Mouse (Mus musculus) embryonic facial prominence, embryonic 13.5 days (tissue): ENCODE measurements around the gene Zdhhc20. TPM values are rescaled to one million over a fixed set of nuclear protein-coding genes. Genes with fewer than 3 reads are reported as not detected.
"Not testable (repeated sequence)": the region's sequence is repeated elsewhere in the genome, so short reads cannot be mapped to it uniquely, and the experiment has no call there.

ENCODE experiments used
- ATAC-seq: fragments of 200-750 bp; cut with Nextera tagmentation; 2 replicates; pipeline ENCODE4 v1.8.0; 2017; ENCODE audit warnings: low read depth; ENCODE audit not compliant: insufficient number of reproducible peaks, insufficient read depth, low FRiP score, low TSS enrichment
- H3K27ac ChIP-seq: fragments of 300-500 bp; sonication (generic); 2 replicates; pipeline ENCODE4 v1.5.1; 2015; ENCODE audit warnings: moderate library complexity, mild to moderate bottlenecking, inconsistent platforms
- H3K27me3 ChIP-seq: fragments of 300-500 bp; sonication (generic); 2 replicates; pipeline ENCODE4 v1.6.1; 2015; ENCODE audit warnings: mild to moderate bottlenecking, inconsistent platforms
- H3K36me3 ChIP-seq: fragments of 300-500 bp; sonication (generic); 2 replicates; pipeline ENCODE4 v1.6.1; 2015; ENCODE audit warnings: mild to moderate bottlenecking, inconsistent platforms
- H3K4me1 ChIP-seq: fragments of 300-500 bp; sonication (generic); 2 replicates; pipeline ENCODE4 v1.6.1; 2015; ENCODE audit warnings: inconsistent platforms
- H3K4me2 ChIP-seq: fragments of 300-500 bp; sonication (generic); 2 replicates; pipeline ENCODE4 v1.6.1; 2015; ENCODE audit warnings: moderate library complexity, mild to moderate bottlenecking, inconsistent platforms
- H3K4me3 ChIP-seq: fragments of 300-500 bp; sonication (generic); 2 replicates; pipeline ENCODE4 v1.5.1; 2015; ENCODE audit warnings: mild to moderate bottlenecking, inconsistent platforms
- H3K9ac ChIP-seq: fragments of 300-500 bp; sonication (generic); 2 replicates; pipeline ENCODE4 v1.6.1; 2015; ENCODE audit warnings: mild to moderate bottlenecking, inconsistent platforms
- H3K9me3 ChIP-seq: fragments of 300-500 bp; sonication (generic); 2 replicates; pipeline ENCODE4 v1.6.1; 2016; ENCODE audit warnings: inconsistent platforms
- WGBS: fragments of 180-500 bp; shearing (Covaris S2); methylation state at CpG from one replicate; pipeline ENCODE4 v1.1.7; 2015; ENCODE audit warnings: mixed read lengths; 5-methylcytosine and 5-hydroxymethylcytosine counted together
- polyA plus RNA-seq: library from polyadenylated mRNA; unstranded; fragments of >200 nt; fragmentation: Nextera tagmentation; extraction: Ambion mirVana; gene quantifications from 2 replicates; pipeline ENCODE4 v1.2.1, GENCODE M21; 2015

Gene Zdhhc20
- 83.3 and 85.5 TPM in 2 replicates for polyA plus RNA-seq

DNA sequence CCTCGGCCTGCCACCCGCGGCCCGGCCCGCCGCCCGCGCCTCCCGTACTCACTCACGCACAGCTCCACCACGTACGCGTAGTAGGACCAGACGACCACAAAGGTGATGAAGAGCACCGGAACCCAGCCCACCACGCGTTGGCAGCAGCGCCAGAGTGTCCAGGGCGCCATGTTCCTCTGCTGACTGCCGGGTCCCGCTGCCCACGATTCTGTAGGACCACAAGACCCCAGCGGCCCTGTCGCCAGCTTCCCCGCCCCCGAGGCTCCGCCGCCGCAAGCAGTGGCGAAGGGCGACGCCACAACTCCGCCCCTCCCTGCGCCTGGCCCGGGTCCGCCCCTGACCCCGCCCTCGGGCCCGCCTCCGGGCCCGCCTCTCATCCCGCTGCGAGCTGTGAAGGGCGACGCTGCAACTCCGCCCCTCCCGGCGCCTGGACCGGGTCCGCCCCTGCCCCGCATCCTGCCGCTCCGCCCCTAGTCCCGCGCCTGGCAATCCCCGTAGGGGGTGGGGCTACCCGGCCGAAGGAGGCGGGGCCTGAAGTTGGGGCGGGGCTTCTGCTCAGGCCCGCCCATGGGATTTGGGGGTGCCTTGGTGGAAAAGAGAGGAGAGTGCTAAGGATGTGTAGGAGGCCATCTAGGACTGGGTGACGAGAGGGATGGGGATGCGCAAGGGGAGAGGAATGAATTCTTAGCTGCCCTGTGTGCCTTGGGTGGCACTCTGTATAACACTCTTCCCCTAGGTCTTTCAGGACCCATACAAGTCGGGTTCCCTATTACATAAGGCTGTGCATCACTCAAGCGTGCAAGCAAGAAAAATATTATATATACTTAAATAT, at the start of gene Zdhhc20:
Gene Zdhhc20, minus strand, starts transcription at position 266 of the 832 bp plus-strand sequence.
- no peaks in the 10 kb centered on the region for H3K9me3 ChIP-seq
- WGBS: 3% methylated on average over 59 of the region's 65 CpGs
- peak within 1 kb of the TSS; percentile 90 for H3K27ac ChIP-seq
- peaks cover 11% of the 10 kb centered on the region for H3K4me1 ChIP-seq
- peak within 1 kb of the TSS; percentile 68 for H3K4me2 ChIP-seq
- no peaks in the 10 kb centered on the region for H3K27me3 ChIP-seq
- ATAC-seq: peak; percentile 94
- H3K36me3 ChIP-seq: 0 out of 2 replicates have a peak, but pooled peaks cover under 1% of the 10 kb centered on the region
- peak within 1 kb of the TSS; percentile 97 for H3K9ac ChIP-seq
- peak within 1 kb of the TSS; percentile 86 for H3K4me3 ChIP-seq

DNA sequence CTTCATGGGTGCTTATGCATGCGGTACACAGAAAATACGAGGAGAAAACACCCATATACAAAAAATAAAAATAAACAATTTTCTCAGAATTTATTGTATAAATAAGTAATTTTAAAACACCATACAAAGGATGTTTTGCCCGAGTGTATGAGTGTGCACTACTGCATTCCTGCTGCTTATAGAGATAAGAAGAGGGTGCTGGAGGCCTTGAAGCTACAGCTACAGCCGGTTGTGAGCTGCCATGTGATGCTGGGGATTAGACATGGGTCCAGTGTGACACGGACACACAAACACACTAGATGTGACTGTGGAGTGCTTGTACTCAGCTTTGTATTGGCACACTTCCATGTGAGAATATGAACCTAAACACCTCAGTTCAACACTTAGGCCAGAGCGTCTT, 47.2 kb upstream of the Zdhhc20 start:
- peaks cover 33% of the 10 kb centered on the region for H3K36me3 ChIP-seq
- no peak overlapping the region for H3K9ac ChIP-seq
- H3K9me3 ChIP-seq: no peaks in the 10 kb centered on the region
- no peak overlapping the region for H3K4me2 ChIP-seq
- no peak overlapping the region for H3K27ac ChIP-seq
- no peak for ATAC-seq
- H3K4me3 ChIP-seq: no peak overlapping the region
- H3K4me1 ChIP-seq: no peaks in the 10 kb centered on the region
- WGBS: 89% methylated on average over 6 of the region's 6 CpGs
- H3K27me3 ChIP-seq: no peaks in the 10 kb centered on the region

DNA sequence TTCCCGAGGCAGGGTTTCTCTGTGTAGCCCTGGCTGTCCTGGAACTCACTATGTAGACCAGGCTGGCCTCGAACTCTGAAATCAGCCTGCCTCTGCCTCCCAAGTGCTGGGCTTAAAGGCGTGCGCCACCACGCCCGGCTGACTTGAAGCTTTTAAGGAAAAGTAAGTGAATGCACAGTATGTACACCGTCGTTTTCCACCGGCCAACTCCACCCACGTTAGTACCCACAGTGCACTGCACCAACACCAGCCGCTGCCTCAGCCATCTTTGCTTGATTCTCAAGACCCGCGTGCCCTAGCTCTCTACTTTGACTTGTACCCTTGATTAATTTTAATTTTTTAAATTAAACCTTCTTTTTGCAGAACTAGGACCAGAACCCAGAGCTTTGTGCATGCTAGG, 44.6 kb upstream of the Zdhhc20 start:
- Histone ChIP-seq H3K9ac (no peak overlapping the region), H3K4me2 (no peak overlapping the region), H3K9me3 (no peaks in the 10 kb centered on the region), H3K27ac (no peak overlapping the region), H3K36me3 (peaks cover 27% of the 10 kb centered on the region), H3K4me3 (no peak overlapping the region), H3K27me3 (no peaks in the 10 kb centered on the region), H3K4me1 (no peaks in the 10 kb centered on the region)
- no peak for ATAC-seq
- WGBS: 95% methylated on average over 13 of the region's 13 CpGs

DNA sequence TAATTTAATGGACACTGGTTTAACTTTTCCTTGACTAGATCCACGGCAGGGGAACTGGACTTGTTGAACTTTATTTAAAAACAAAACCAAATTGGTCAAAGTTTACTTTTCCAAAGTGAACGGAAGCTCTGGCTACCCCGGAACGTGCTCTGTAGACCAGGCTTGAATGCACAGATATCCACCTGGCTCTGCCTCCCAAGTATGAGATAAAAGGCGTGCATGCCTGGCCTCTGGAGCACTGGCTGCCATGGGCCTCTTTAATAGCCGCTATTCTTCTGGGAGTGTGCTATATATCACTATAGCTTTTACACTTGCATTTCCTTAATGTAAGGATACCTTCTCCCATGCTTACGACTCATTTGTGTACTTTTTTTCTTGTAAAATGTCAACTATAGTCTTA, 43.5 kb upstream of the Zdhhc20 start:
- H3K4me1 ChIP-seq: no peaks in the 10 kb centered on the region
- WGBS: 88% methylated on average over 7 of the region's 7 CpGs
- no peak overlapping the region for H3K9ac ChIP-seq
- H3K4me2 ChIP-seq: no peak overlapping the region
- ATAC-seq: no peak
- peaks cover 24% of the 10 kb centered on the region for H3K36me3 ChIP-seq
- H3K27me3 ChIP-seq: no peaks in the 10 kb centered on the region
- no peak overlapping the region for H3K4me3 ChIP-seq
- H3K9me3 ChIP-seq: no peaks in the 10 kb centered on the region
- H3K27ac ChIP-seq: no peak overlapping the region

DNA sequence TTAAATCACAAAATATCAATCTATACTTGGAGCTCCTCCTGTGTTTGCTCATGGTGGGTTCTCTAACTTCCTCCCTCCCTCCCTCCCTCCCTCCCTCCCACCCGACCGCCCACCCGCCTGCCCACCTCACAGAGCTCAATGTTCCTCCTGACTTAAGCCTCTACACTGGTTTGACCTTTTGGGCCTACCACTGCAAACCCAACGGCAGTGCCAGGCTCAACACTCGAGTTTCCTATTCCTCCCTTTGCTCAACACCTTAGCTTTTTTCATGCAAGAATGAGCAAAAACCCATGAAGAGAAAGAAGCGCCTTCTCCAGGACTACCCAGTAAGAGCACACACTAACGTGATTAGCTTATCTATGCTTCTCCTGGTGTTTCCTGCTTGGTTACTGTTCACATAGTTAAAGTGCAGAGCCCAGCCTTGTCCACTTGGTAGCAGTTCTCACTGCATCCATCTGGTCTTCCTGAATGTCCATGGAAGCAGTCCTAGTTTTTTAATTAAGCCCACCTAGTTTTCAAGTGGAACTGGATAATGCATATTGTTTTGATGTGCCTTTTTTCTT, 42.9 kb upstream of the Zdhhc20 start:
- Histone ChIP-seq H3K4me3 (no peak overlapping the region), H3K4me2 (no peak overlapping the region), H3K9me3 (no peaks in the 10 kb centered on the region), H3K27ac (no peak overlapping the region), H3K27me3 (no peaks in the 10 kb centered on the region), H3K4me1 (no peaks in the 10 kb centered on the region), H3K36me3 (peaks cover 24% of the 10 kb centered on the region), H3K9ac (no peak overlapping the region)
- no peak for ATAC-seq
- WGBS: 65% methylated on average over 5 of the region's 7 CpGs

DNA sequence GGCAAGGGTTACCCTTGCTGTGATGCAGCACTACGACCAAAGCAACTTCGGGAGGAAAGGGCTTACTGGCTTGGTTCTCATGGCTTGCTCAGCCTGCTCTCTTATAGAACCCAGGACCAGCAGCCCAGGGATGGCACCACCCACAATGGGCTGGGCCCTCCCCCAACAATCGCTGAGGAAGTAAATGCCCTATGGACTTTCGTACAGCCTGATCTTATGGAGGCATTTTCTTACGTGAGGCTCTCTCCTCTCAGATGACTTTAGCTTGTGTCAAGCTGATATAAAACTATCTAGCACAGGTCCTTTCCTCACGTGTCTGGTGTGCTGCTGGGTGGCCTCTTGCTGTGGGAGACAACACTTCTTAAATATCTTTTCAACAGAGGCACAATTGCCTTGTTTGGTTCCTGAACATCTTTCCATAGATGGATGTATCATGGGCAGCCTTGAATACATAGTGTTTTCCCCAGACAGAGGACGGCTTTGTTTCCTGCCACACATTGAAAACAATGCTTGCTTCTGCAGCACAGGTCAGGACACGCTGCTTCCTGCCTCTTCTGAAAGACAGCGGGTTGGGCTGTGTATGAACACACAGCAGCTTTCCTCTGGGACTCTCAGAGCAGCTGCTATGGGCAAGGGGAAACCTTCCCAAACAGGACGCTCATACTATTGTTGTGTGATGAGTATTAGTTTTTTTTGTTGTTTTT, 31.5 kb upstream of the Zdhhc20 start:
- Histone ChIP-seq H3K36me3 (peaks cover 51% of the 10 kb centered on the region), H3K9ac (no peak overlapping the region), H3K4me1 (peaks cover 14% of the 10 kb centered on the region), H3K27me3 (no peaks in the 10 kb centered on the region), H3K9me3 (no peaks in the 10 kb centered on the region), H3K4me3 (no peak overlapping the region), H3K4me2 (0 out of 2 replicates have a peak overlapping the region, but pooled peaks have one; percentile 14), H3K27ac (peak overlapping the region; percentile 72)
- 24% methylated on average over 10 of the region's 10 CpGs for WGBS
- ATAC-seq: peak; percentile 72; the same call in 1 of the 2 replicates

DNA sequence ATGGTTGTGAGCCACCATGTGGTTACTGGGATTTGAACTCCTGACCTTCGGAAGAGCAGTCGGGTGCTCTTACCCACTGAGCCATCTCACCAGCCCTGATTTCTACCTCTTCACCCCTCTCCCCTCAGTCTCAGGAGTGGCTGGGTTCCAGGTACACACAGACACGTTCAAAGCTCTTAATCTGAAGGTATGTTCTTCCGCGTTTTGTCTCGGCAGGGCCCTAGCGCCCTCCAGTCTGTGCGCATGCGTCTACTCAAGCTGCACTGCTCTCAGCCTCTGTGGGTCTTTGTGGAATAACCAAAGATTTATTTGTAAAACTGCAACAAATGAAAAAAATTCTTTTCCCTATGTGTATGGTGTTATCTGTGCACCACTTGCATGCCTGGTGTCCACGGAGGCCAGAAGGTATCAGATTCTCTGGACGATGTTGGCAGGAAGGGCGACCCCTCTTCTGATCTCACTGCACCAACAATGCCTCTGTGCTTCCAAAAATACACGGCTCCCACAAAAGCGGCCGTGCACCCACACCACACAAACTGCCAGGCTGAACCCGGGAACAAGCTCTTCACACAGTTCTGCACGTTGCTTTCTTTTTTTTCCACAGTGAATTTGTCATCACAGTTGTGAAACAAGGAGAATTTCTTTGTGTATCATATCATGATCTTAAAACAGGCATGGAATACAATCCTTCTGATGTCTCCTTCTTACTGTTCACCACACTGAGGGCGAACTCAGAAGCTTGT, 30.7 kb upstream of the Zdhhc20 start:
- H3K27ac ChIP-seq: peak overlapping the region; percentile 72

DNA sequence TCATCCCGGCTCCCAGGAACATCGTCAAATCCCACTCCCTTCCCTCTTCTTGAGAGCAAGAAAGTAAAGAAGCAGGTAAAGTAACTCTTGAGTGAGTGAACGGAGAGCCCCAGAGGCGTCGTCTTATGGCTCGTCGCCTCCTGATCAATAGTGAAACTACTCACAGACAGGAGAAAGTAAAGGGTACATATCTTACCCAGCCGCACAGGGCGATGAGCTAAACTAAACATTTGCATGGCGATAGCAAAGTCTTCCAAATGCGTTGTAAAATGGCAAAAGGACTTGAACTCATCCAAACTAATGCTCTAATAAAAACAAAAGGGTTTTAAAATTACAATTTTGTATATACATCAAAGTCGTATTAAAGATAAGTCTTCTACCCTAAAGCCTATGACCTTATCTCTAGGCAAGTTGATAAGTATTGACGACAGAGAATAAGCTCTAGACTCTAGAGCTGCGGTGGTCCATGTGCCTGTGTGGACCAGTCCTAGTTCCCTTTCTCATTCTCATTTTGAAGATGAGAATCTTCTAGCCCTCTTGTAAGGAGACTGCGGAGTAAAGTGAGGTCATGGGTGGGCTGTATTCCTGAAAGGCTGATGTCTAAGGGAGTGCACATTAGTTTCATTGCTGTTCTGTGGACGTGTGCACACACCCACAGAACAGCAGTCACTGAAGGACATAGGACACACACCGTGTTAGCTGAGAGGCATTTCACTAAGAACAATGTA, 29.2 kb upstream of the Zdhhc20 start:
- Histone ChIP-seq H3K36me3 (peaks cover 53% of the 10 kb centered on the region), H3K4me1 (peaks cover 14% of the 10 kb centered on the region)
- 94% methylated on average over 17 of the region's 17 CpGs for WGBS

More for the DNA sequence above, 30.7 kb upstream of the Zdhhc20 start:
- Histone ChIP-seq H3K4me2 (no peak overlapping the region), H3K36me3 (peaks cover 54% of the 10 kb centered on the region), H3K27me3 (no peaks in the 10 kb centered on the region), H3K9ac (no peak overlapping the region), H3K4me1 (peaks cover 14% of the 10 kb centered on the region), H3K4me3 (no peak overlapping the region), H3K9me3 (no peaks in the 10 kb centered on the region)
- WGBS: 78% methylated on average over 18 of the region's 18 CpGs
- ATAC-seq: no peak

DNA sequence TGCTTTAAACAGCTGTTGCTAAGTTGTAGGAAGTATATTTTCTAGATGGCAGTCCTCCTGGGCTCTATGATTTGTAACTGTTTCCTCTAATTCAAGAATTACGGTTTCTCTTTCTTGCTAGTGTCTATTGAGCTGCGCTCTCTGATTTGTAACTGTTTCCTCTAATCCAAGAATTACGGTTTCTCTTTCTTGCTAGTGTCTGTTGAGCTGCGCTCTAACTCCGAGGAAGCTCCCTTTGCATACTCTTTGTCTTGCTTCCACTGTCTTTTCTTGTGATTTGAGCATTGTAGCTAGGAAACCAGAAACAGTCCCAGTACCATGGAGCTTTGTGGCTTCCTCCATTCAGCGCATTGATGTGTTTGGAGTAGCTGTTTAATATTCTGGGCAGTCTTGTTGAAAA, 25.3 kb upstream of the Zdhhc20 start:
- Histone ChIP-seq H3K9me3 (no peaks in the 10 kb centered on the region), H3K4me3 (no peak overlapping the region)
- WGBS: 69% methylated on average over 6 of the region's 6 CpGs

More for the DNA sequence above, 29.2 kb upstream of the Zdhhc20 start:
- no peak for ATAC-seq
- H3K27me3 ChIP-seq: no peaks in the 10 kb centered on the region
- H3K9me3 ChIP-seq: no peaks in the 10 kb centered on the region
- H3K27ac ChIP-seq: no peak overlapping the region
- H3K4me3 ChIP-seq: no peak overlapping the region
- no peak overlapping the region for H3K9ac ChIP-seq
- no peak overlapping the region for H3K4me2 ChIP-seq

DNA sequence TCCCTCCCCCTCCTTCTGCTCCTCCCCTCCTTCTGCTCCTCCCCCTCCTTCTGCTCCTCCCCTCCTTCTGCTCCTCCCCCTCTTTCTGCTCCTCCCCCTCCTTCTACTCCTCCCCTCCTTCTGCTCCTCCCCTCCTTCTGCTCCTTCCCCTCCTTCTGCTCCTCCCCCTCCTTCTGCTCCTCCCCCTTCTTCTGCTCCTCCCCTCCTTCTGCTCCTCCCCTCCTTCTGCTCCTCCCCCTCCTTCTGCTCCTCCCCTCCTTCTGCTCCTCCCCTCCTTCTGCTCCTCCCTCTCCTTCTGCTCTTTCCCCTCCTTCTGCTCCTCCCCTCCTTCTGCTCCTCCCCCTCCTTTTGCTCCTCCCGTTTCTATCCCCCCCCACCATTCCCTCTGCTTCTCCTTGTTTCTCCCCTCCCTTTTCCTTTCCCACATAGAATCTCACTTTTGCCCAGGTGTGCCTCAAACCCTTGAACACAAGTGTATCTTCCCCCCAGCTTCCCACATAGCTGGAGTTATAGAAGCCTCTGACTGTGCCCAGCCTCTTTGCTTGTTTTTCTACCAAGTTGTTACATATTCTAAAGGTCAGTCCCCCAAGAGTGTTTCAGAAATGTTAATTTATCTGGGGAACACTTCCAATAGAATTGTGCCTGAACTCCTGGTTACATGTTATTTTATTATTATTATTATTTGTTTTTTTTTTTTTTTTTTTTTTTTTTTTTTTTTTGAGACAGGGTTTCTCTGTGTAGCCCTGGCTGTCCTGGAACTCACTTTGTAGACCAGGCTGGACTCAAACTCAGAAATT, 22.3 kb upstream of the Zdhhc20 start:
- not testable (repeated sequence) for ATAC-seq, H3K4me2 ChIP-seq

More for the DNA sequence above, 25.3 kb upstream of the Zdhhc20 start:
- no peak overlapping the region for H3K27ac ChIP-seq
- no peak overlapping the region for H3K4me2 ChIP-seq
- no peaks in the 10 kb centered on the region for H3K4me1 ChIP-seq
- ATAC-seq: no peak
- H3K36me3 ChIP-seq: peaks cover 37% of the 10 kb centered on the region
- no peak overlapping the region for H3K9ac ChIP-seq
- no peaks in the 10 kb centered on the region for H3K27me3 ChIP-seq

More for the DNA sequence above, 22.3 kb upstream of the Zdhhc20 start:
- H3K27ac ChIP-seq, H3K4me3 ChIP-seq, H3K4me1 ChIP-seq, H3K27me3 ChIP-seq, H3K9ac ChIP-seq, H3K9me3 ChIP-seq: not testable (repeated sequence)
- H3K36me3 ChIP-seq: peaks cover 23% of the 10 kb centered on the region
- WGBS: 66% methylated on average over 1 of the region's 1 CpGs
